Mouse (Mus musculus): ENCODE measurements around the gene Ankrd10. TPM values are rescaled to one million over a fixed set of nuclear protein-coding genes. Genes with fewer than 3 reads are reported as not detected.
"Not testable (repeated sequence)": the region's sequence is repeated elsewhere in the genome, so short reads cannot be mapped to it uniquely, and the experiment has no call there.

The Ankrd10 gene
- polyA plus RNA-seq (2016; fragmentation: Nextera tagmentation; extraction: Ambion mirVana) = 101 and 103 TPM in 2 replicates

DNA sequence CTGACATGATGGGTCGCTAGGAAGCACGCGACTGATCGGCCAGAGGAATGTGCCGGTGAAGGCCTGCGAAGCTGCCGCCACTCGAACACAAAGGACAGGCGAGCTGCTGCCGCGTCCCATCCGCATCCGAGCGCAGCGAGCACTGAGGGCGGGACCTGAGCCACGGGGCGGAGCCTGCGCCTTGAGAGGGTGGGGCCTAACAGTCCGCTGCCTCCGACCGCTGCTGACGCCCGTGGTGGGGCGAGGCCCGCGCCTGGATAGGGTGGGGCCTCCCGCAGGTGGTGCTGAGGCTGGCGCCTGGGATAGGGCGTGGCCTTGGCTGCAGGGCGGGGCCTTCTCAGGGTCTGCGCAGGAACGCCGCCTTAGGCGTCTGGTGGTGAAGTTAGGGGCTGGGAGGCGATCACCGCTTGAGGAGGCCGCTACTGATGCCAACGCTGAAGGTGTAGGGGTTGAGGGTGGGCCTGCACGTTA, at the start of gene Ankrd10:
Gene Ankrd10, minus strand, starts transcription at position 147 of the 471 bp plus-strand sequence.
- H3K4me1 ChIP-seq = peaks cover 28% of the 10 kb centered on the region
- no peaks in the 10 kb centered on the region for H3K27me3 ChIP-seq (replicated peaks)

DNA sequence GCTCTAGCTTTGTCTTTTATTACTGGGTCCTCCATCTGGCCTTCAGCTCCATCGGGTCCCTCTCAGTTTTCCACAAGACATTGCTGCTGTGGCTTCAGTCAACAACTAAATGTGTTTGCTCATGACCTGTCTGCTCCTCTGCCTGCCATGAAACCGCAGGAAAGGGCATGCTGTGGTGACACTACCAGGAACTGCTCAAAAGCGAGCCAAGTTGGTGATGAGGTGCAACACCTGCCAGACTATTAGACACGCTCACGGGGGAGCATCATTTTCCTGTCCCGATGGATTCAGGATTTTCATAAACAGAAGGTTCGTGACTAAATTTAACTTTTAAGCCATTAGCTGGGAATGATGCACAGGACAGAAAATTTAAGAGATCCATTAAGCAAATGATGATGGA, 49.0 kb upstream of the Ankrd10 start:
- H3K4me3 ChIP-seq = no peak overlapping the region
- H3K27ac ChIP-seq = no peak overlapping the region
- no peaks in the 10 kb centered on the region for H3K27me3 ChIP-seq (replicated peaks)
- peaks cover 3% of the 10 kb centered on the region; the same call in 1 of the 2 replicates for H3K9me3 ChIP-seq
- WGBS = 87% methylated on average over 7 of the region's 7 CpGs
- no peaks in the 10 kb centered on the region for H3K4me1 ChIP-seq
- ATAC-seq (ENCODE audit: low FRiP score, low read depth) = no peak
- H3K4me2 ChIP-seq (replicated peaks) = no peak overlapping the region
- H3K9ac ChIP-seq = no peak overlapping the region
- no peaks in the 10 kb centered on the region for H3K36me3 ChIP-seq

More for the DNA sequence above, at the start of gene Ankrd10:
- WGBS = under 1% methylated on average over 40 of the region's 40 CpGs
- peak; percentile 95 for ATAC-seq (ENCODE audit: low FRiP score, low read depth)
- Histone ChIP-seq H3K4me2 (replicated peaks) (peak within 1 kb of the TSS; percentile 90), H3K4me3 (peak within 1 kb of the TSS; percentile 78), H3K9ac (peak within 1 kb of the TSS; percentile 89), H3K36me3 (peaks cover 19% of the 10 kb centered on the region), H3K9me3 (no peaks in the 10 kb centered on the region), H3K27ac (peak within 1 kb of the TSS; percentile 88)

DNA sequence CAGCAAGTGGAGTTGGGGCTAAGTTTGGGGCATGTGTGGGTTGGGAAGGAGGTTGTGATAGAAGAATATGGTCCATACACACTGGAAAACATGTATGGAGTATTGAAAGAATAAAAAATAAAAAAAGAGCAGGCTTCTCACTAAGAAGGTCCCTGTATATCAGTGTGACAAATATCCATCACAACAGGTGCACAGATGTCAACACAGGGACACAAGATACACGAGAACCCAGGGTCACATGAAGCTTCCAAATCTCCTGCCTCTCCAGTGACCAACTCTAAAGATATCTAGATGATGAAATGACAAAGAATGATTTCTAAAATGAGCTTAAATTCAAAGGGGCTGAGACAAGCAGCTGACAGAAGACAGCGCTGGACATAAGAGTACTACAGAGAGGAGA, 32.8 kb upstream of the Ankrd10 start:
- no peak overlapping the region for H3K4me2 ChIP-seq (replicated peaks)
- H3K4me1 ChIP-seq = 0 out of 2 replicates have a peak, but pooled peaks cover 3% of the 10 kb centered on the region
- H3K9ac ChIP-seq = no peak overlapping the region
- H3K27me3 ChIP-seq (replicated peaks) = no peaks in the 10 kb centered on the region
- ATAC-seq (ENCODE audit: low FRiP score, low read depth) = no peak
- H3K36me3 ChIP-seq = no peaks in the 10 kb centered on the region
- H3K9me3 ChIP-seq = no peaks in the 10 kb centered on the region
- 80% methylated on average over 2 of the region's 2 CpGs for WGBS
- H3K27ac ChIP-seq = no peak overlapping the region
- H3K4me3 ChIP-seq = no peak overlapping the region

- not testable (repeated sequence) for H3K4me1 ChIP-seq; H3K4me2 ChIP-seq (replicated peaks); H3K27ac ChIP-seq; H3K36me3 ChIP-seq; H3K4me3 ChIP-seq; H3K27me3 ChIP-seq (replicated peaks); H3K9me3 ChIP-seq; H3K9ac ChIP-seq; ATAC-seq (ENCODE audit: low FRiP score, low read depth)
- WGBS = 73% methylated on average over 20 of the region's 20 CpGs
Measured at GRCm38 (mm10) chr8:11666023-11666716, 30.6 kb upstream of the Ankrd10 start.

DNA sequence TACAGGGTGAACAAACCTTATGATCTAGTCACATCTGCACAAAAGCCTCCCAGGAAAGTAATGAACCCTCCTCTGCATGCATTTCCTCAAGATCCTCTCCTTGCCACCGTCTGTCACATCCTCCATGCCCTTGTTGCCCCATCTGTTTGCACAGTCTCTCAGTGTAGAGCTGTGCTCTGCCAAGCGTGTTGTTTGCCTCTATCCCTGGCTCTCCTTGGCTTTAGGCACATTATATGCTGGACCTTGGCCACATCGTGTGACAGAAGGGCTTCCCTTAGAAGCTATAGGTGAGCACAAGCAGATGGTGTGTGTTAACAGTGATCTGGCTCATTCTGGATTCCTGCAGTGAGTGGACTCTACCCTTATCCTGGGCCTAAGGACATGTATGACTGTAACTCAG, 26.4 kb upstream of the Ankrd10 start:
- H3K4me2 ChIP-seq (replicated peaks) = no peak overlapping the region
- no peak for ATAC-seq (ENCODE audit: low FRiP score, low read depth)
- H3K4me1 ChIP-seq = 0 out of 2 replicates have a peak, but pooled peaks cover 3% of the 10 kb centered on the region
- no peaks in the 10 kb centered on the region for H3K27me3 ChIP-seq (replicated peaks)
- no peaks in the 10 kb centered on the region for H3K36me3 ChIP-seq
- 89% methylated on average over 3 of the region's 3 CpGs for WGBS
- no peak overlapping the region for H3K4me3 ChIP-seq
- no peak overlapping the region for H3K9ac ChIP-seq
- no peak overlapping the region for H3K27ac ChIP-seq
- H3K9me3 ChIP-seq = no peaks in the 10 kb centered on the region

DNA sequence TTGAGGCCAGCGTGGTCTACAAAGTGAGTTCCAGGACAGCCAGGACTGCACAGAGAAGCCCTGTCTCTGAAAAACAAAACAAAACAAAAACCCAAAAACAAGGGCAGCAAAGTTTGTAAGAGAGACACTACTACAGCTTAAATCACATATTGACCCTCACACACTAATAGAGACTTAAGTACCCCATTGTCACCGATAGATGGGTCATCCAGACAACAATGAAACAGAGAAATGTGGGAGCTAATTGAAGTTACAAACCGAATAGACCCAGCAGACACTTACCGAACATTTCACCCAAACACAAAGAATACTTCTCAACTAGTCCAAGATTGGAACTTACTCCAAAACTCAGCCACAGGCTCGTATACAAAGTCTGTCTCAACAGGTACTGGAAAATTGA, 14.5 kb upstream of the Ankrd10 start:
- ATAC-seq (ENCODE audit: low FRiP score, low read depth) = no peak
- no peak overlapping the region for H3K4me2 ChIP-seq (replicated peaks)
- 86% methylated on average over 5 of the region's 5 CpGs for WGBS
- H3K4me1 ChIP-seq = no peaks in the 10 kb centered on the region
- no peak overlapping the region for H3K9ac ChIP-seq
- H3K27ac ChIP-seq = no peak overlapping the region
- H3K9me3 ChIP-seq = no peaks in the 10 kb centered on the region
- no peaks in the 10 kb centered on the region for H3K27me3 ChIP-seq (replicated peaks)
- no peaks in the 10 kb centered on the region for H3K36me3 ChIP-seq
- no peak overlapping the region for H3K4me3 ChIP-seq

DNA sequence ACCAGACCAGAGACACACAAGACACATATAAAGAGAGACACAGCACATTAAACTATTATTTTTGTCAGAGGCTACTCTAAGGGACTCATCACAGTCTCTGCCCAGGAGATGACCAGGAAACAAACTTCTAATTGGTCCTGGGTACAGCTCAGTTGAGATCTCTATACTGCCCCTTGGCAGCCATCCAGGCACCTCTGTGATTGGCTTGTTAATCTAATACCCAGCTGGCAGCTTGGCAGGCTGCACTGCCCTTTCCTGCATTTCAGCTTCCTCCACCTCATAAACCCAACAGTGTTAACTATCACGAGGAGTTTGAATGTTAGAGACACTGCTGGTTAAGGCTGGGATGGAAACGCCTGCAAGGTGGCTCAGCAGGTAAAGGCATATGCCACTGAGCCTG, 7.6 kb upstream of the Ankrd10 start:
- H3K9ac ChIP-seq = no peak overlapping the region
- H3K27ac ChIP-seq = no peak overlapping the region
- no peaks in the 10 kb centered on the region for H3K4me1 ChIP-seq
- H3K27me3 ChIP-seq (replicated peaks) = no peaks in the 10 kb centered on the region
- no peaks in the 10 kb centered on the region for H3K9me3 ChIP-seq
- peaks cover 4% of the 10 kb centered on the region; the same call in 1 of the 2 replicates for H3K36me3 ChIP-seq
- H3K4me3 ChIP-seq = no peak overlapping the region
- H3K4me2 ChIP-seq (replicated peaks) = no peak overlapping the region
- 90% methylated on average over 2 of the region's 2 CpGs for WGBS
- ATAC-seq (ENCODE audit: low FRiP score, low read depth) = no peak

DNA sequence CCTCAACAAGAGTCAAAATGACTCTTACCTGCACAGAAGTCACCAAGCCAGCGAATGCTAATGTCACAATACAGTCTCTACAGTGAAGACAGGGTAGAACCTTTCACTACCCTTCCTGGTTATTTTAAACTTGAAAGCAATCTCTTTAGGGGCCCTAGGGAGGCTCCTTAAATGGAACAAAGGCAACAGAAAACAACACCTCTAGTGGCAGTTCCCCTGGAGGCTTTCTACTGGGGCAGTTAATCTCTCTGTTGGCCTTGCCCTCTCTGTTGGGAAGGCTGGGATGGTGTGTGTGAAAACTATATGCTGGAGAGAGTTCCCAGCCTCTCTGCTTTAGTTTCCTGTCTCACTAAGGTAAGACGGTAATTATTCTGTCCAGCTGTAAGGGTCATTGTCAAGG, 5.0 kb upstream of the Ankrd10 start:
- no peak overlapping the region for H3K4me3 ChIP-seq
- H3K9me3 ChIP-seq = no peaks in the 10 kb centered on the region
- H3K27me3 ChIP-seq (replicated peaks) = no peaks in the 10 kb centered on the region
- peaks cover 4% of the 10 kb centered on the region; the same call in 1 of the 2 replicates for H3K36me3 ChIP-seq
- H3K4me1 ChIP-seq = peaks cover 7% of the 10 kb centered on the region; the same call in 1 of the 2 replicates
- H3K27ac ChIP-seq = no peak overlapping the region
- 54% methylated on average over 2 of the region's 2 CpGs for WGBS
- no peak overlapping the region for H3K4me2 ChIP-seq (replicated peaks)
- ATAC-seq (ENCODE audit: low FRiP score, low read depth) = no peak
- no peak overlapping the region for H3K9ac ChIP-seq

DNA sequence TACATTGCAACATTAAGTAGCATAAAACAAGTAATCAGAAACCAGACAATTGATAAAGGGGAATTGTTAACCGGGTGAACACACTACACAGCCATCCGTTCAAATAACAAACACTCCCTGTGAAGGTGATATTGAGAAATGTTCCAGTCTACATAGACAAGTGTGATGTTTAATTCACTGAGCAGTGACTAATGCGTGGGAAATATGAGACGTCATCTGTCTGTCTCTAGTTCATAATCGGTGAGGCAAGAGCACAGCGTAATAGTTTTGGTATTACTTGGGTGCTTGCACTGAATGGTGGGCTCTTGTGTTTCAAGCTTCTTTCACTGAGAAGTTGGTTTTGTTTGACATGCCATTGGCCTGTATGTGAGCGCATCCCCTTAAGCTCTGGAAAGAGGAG, 2.0 kb upstream of the Ankrd10 start:
- Histone ChIP-seq H3K27me3 (replicated peaks) (no peaks in the 10 kb centered on the region), H3K27ac (no peak overlapping the region), H3K4me2 (replicated peaks) (no peak overlapping the region), H3K4me1 (peaks cover 25% of the 10 kb centered on the region), H3K36me3 (peaks cover 6% of the 10 kb centered on the region; the same call in 1 of the 2 replicates), H3K9me3 (no peaks in the 10 kb centered on the region), H3K9ac (no peak overlapping the region), H3K4me3 (no peak overlapping the region)
- 95% methylated on average over 7 of the region's 7 CpGs for WGBS
- no peak for ATAC-seq (ENCODE audit: low FRiP score, low read depth)

- ATAC-seq (ENCODE audit: low FRiP score, low read depth) = peak; percentile 26
- Histone ChIP-seq H3K4me3 (peak overlapping the region; percentile 78), H3K9ac (peak overlapping the region; percentile 89), H3K4me1 (peaks cover 28% of the 10 kb centered on the region), H3K36me3 (peaks cover 14% of the 10 kb centered on the region), H3K27me3 (replicated peaks) (no peaks in the 10 kb centered on the region), H3K9me3 (no peaks in the 10 kb centered on the region), H3K4me2 (replicated peaks) (peak overlapping the region; percentile 90), H3K27ac (peak overlapping the region; percentile 88; the same call in 1 of the 2 replicates)
- WGBS = 4% methylated on average over 30 of the region's 30 CpGs
Measured at GRCm38 (mm10) chr8:11636324-11637057, 934 bp upstream of the Ankrd10 start.

GRCm38 (mm10) chr8:11635012-11635577, 462 bp downstream of the Ankrd10 start:
- no peaks in the 10 kb centered on the region for H3K9me3 ChIP-seq
- H3K36me3 ChIP-seq = peaks cover 25% of the 10 kb centered on the region
- H3K27me3 ChIP-seq (replicated peaks) = no peaks in the 10 kb centered on the region
- peak overlapping the region; percentile 89 for H3K9ac ChIP-seq
- peaks cover 28% of the 10 kb centered on the region for H3K4me1 ChIP-seq
- H3K4me3 ChIP-seq = peak overlapping the region; percentile 78
- ATAC-seq (ENCODE audit: low FRiP score, low read depth) = peak; percentile 90
- WGBS = under 1% methylated on average over 70 of the region's 70 CpGs
- peak overlapping the region; percentile 88 for H3K27ac ChIP-seq
- peak overlapping the region; percentile 90 for H3K4me2 ChIP-seq (replicated peaks)
